Mouse (Mus musculus): ENCODE data around the gene Chn1.

Gene Chn1

DNA sequence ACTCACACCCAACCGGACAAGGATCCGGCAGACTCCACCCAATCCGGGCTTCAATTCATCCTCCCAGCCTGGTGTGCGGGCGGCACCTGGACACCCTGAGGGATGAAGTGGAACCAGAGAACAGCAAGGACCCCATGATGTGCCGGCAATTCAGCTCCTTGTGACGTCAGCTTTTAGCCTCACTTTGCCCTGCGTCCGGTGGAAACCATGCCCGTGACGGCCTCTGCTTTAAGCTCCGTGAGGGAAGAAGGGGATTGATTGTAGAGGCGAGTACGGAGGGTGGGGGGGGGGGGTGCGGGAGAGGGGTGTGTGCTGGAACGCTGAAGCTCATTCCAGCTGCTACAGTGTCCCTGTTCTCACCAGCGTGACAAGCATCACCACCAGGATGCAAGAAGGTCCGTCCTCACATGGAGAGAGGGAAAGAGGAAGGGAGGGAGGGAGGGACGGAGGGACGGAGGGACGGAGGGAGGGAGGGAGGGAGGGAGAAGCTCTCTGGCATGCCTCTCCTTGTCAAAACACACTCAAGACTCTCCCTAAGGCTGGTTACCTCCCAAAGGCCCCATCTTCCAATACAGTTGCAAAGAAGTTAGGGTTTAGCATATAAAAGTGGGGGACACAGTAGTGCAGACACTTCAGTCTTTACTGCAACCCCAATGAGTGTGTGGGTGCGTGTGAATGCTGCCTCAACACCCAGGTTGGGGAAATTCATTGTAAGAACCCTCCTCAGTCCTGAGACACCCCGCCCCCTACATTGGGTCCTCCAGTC is 214.1 kb downstream of the Chn1 start:
- DNase-seq (ENCODE audit: low read depth, low spot score) = peak; percentile 77
